Mouse (Mus musculus) thymus, adult 2 months (tissue): Measurements from ENCODE around the gene Dhx9.

Experiments used
- CTCF ChIP-seq: fragments of 200-500 bp; IDR thresholded peaks from 2 replicates; pipeline ENCODE4 v1.5.1; 2012; ENCODE audit warnings: mild to moderate bottlenecking, control low read depth, low read length, moderate library complexity, borderline replicate concordance; ENCODE audit not compliant: control insufficient read depth, poor library complexity, insufficient read depth; ENCODE audit errors: extremely low read depth
- POLR2A ChIP-seq: fragments of 200-500 bp; IDR thresholded peaks from 2 replicates; pipeline ENCODE4 v1.6.1; 2012; ENCODE audit warnings: mild to moderate bottlenecking, low read length, control low read depth, moderate library complexity; ENCODE audit not compliant: control insufficient read depth, poor library complexity, insufficient read depth; ENCODE audit errors: extremely low read depth

GRCm38 (mm10) chr1:153437536-153437935, 49.9 kb downstream of the Dhx9 start:
- no peak for TF ChIP-seq POLR2A
- TF ChIP-seq CTCF, result no peak
